Mouse (Mus musculus) limb, embryonic 15.5 days (tissue): ENCODE data around the gene 1700008O03Rik. TPM values are rescaled to one million over a fixed set of nuclear protein-coding genes. Genes with fewer than 3 reads are reported as not detected.

Experiments used
- ATAC-seq: fragments of 200-750 bp; cut with Nextera tagmentation; 2 replicates; pipeline ENCODE4 v1.8.0; 2017; ENCODE audit warnings: low read depth, moderate TSS enrichment; ENCODE audit not compliant: insufficient number of reproducible peaks, low FRiP score, low TSS enrichment
- H3K27ac ChIP-seq: fragments of 300-500 bp; sonication (generic); 2 replicates; pipeline ENCODE4 v1.5.1; 2015; ENCODE audit warnings: moderate library complexity, mild to moderate bottlenecking, inconsistent platforms
- H3K27me3 ChIP-seq: fragments of 300-500 bp; sonication (generic); 2 replicates; pipeline ENCODE4 v1.6.1; 2015; ENCODE audit warnings: inconsistent platforms
- H3K36me3 ChIP-seq: fragments of 300-500 bp; sonication (generic); 2 replicates; pipeline ENCODE4 v1.6.1; 2015; ENCODE audit warnings: inconsistent platforms
- H3K4me1 ChIP-seq: fragments of 300-500 bp; sonication (generic); 2 replicates; pipeline ENCODE4 v1.6.1; 2015; ENCODE audit warnings: inconsistent platforms
- H3K4me2 ChIP-seq: fragments of 300-500 bp; sonication (generic); 2 replicates; pipeline ENCODE4 v1.6.1; 2015; ENCODE audit warnings: mild to moderate bottlenecking, inconsistent platforms
- H3K4me3 ChIP-seq: fragments of 300-500 bp; sonication (generic); 2 replicates; pipeline ENCODE4 v1.5.1; 2015; ENCODE audit warnings: mild to moderate bottlenecking, inconsistent platforms
- H3K9ac ChIP-seq: fragments of 300-500 bp; sonication (generic); 2 replicates; pipeline ENCODE4 v1.6.1; 2015; ENCODE audit warnings: inconsistent platforms
- H3K9me3 ChIP-seq: fragments of 300-500 bp; sonication (generic); 2 replicates; pipeline ENCODE4 v1.6.1; 2016; ENCODE audit warnings: inconsistent platforms
- WGBS: fragments of 180-500 bp; shearing (Covaris S2); methylation state at CpG from one replicate; pipeline ENCODE4 v1.1.7; 2015; 5-methylcytosine and 5-hydroxymethylcytosine counted together
- polyA plus RNA-seq: library from polyadenylated mRNA; unstranded; fragments of >200 nt; fragmentation: Nextera tagmentation; extraction: Ambion mirVana; gene quantifications from 2 replicates; pipeline ENCODE4 v1.2.1, GENCODE M21; 2015

Gene 1700008O03Rik
- polyA plus RNA-seq, 1 experiment from 2014 or later = 0.58 TPM

- ATAC-seq = peak; percentile 89
- Histone ChIP-seq H3K27ac (peak overlapping the region; percentile 57; the same call in 1 of the 2 replicates), H3K4me1 (peaks cover 5% of the 10 kb centered on the region; the same call in 1 of the 2 replicates), H3K36me3 (no peaks in the 10 kb centered on the region), H3K27me3 (peaks cover 12% of the 10 kb centered on the region; the same call in 1 of the 2 replicates), H3K4me3 (peak overlapping the region; percentile 45), H3K4me2 (peak overlapping the region; percentile 56), H3K9me3 (no peaks in the 10 kb centered on the region), H3K9ac (no peak overlapping the region)
- 2% methylated on average over 27 of the region's 27 CpGs for WGBS
These were observed 19.9 kb upstream of the 1700008O03Rik start for GRCm38 (mm10) chr7:44405346-44406014.

GRCm38 (mm10) chr7:44401673-44402072 lies 16.1 kb upstream of the 1700008O03Rik start:
- no peak for ATAC-seq
- peaks cover 15% of the 10 kb centered on the region for H3K27me3 ChIP-seq
- H3K4me2 ChIP-seq = no peak overlapping the region
- H3K4me1 ChIP-seq = peaks cover 5% of the 10 kb centered on the region; the same call in 1 of the 2 replicates
- H3K36me3 ChIP-seq = no peaks in the 10 kb centered on the region
- no peak overlapping the region for H3K4me3 ChIP-seq
- 62% methylated on average over 6 of the region's 6 CpGs for WGBS
- no peak overlapping the region for H3K9ac ChIP-seq
- H3K9me3 ChIP-seq = no peaks in the 10 kb centered on the region
- H3K27ac ChIP-seq = no peak overlapping the region

DNA sequence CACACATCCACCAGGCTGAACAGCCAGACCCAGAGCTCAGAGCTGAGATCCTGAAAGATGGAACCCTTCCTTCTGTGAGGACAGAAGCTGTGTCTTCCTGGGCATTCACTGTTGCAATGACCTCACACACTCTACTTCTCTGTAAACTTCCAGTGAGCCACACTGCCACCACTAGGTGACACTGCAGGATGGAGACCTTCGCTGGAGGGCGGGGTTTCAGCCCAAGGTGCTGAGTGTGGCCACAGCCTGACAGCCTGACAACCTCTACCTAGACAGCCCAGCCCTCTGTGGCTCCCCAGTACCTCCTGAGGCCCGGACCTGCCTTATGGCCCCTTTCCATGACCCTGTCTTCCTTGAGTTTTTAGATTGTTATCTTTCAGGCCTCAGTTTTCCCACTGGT lies 12.9 kb upstream of the 1700008O03Rik start:
- no peak overlapping the region for H3K4me2 ChIP-seq
- ATAC-seq = no peak

GRCm38 (mm10) chr7:44393284-44393683 lies 7.7 kb upstream of the 1700008O03Rik start:
- Histone ChIP-seq H3K27ac (no peak overlapping the region), H3K4me2 (no peak overlapping the region), H3K4me1 (no peaks in the 10 kb centered on the region), H3K9me3 (no peaks in the 10 kb centered on the region), H3K9ac (no peak overlapping the region), H3K4me3 (no peak overlapping the region), H3K36me3 (no peaks in the 10 kb centered on the region), H3K27me3 (peaks cover 8% of the 10 kb centered on the region; the same call in 1 of the 2 replicates)
- WGBS = 90% methylated on average over 17 of the region's 17 CpGs
- ATAC-seq = no peak

More for the DNA sequence above, 12.9 kb upstream of the 1700008O03Rik start:
- Histone ChIP-seq H3K27ac (no peak overlapping the region), H3K4me3 (no peak overlapping the region), H3K9me3 (no peaks in the 10 kb centered on the region), H3K36me3 (no peaks in the 10 kb centered on the region), H3K27me3 (peaks cover 15% of the 10 kb centered on the region), H3K9ac (no peak overlapping the region), H3K4me1 (no peaks in the 10 kb centered on the region)
- 14% methylated on average over 3 of the region's 3 CpGs for WGBS

DNA sequence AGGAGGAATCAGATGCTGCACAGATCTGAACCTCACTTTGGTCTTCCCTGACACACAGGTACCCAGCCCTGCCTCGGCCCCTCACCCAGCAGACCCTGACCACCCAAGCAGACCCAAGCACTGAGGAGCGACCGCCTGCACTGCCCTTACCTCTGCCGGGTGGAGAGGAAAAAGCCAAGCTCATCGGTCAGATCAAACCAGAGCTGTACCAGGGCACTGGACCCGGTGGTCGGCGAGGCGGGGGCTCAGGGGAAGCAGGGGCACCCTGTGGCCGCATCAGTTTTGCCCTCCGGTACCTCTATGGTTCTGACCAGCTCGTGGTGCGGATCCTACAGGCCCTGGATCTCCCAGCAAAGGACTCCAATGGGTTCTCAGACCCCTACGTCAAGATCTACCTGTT lies 6.7 kb upstream of the 1700008O03Rik start:
- Histone ChIP-seq H3K9me3 (no peaks in the 10 kb centered on the region), H3K4me1 (no peaks in the 10 kb centered on the region), H3K36me3 (no peaks in the 10 kb centered on the region), H3K4me3 (no peak overlapping the region), H3K4me2 (no peak overlapping the region), H3K9ac (no peak overlapping the region), H3K27ac (no peak overlapping the region), H3K27me3 (peaks cover 8% of the 10 kb centered on the region; the same call in 1 of the 2 replicates)
- WGBS = 88% methylated on average over 14 of the region's 14 CpGs
- ATAC-seq = no peak

GRCm38 (mm10) chr7:44391831-44392230 lies 6.2 kb upstream of the 1700008O03Rik start:
- no peaks in the 10 kb centered on the region for H3K36me3 ChIP-seq
- no peaks in the 10 kb centered on the region for H3K9me3 ChIP-seq
- H3K9ac ChIP-seq = no peak overlapping the region
- no peak for ATAC-seq
- no peak overlapping the region for H3K27ac ChIP-seq
- peaks cover 11% of the 10 kb centered on the region; the same call in 1 of the 2 replicates for H3K27me3 ChIP-seq
- H3K4me3 ChIP-seq = no peak overlapping the region
- no peaks in the 10 kb centered on the region for H3K4me1 ChIP-seq
- no peak overlapping the region for H3K4me2 ChIP-seq
- WGBS = 73% methylated on average over 4 of the region's 4 CpGs

DNA sequence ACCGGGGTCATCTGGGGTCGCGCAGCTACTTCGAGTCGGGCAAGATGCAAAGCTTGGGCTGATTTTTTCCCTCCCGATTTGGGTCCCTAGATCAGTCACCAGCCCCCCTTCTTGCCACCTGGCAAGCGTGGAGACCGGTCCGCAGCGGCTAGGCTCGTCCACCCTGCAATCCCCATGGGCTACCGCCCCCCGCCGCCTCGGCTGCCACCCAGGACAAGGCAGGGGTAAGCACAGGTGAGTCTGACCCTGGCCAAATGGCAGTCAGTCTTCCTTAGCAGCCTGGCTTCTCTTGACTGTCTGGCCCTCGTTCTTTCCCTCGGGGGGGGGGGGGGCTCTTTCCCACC lies 932 bp downstream of the 1700008O03Rik start:
- 0% methylated on average over 17 of the region's 17 CpGs for WGBS
- no peaks in the 10 kb centered on the region for H3K36me3 ChIP-seq
- no peaks in the 10 kb centered on the region for H3K9me3 ChIP-seq
- H3K4me3 ChIP-seq = peak overlapping the region; percentile 51
- H3K4me1 ChIP-seq = peaks cover 10% of the 10 kb centered on the region
- peak; percentile 20; the same call in 1 of the 2 replicates for ATAC-seq
- H3K27ac ChIP-seq = no peak overlapping the region
- peaks cover 28% of the 10 kb centered on the region for H3K27me3 ChIP-seq
- peak overlapping the region; percentile 93 for H3K4me2 ChIP-seq
- H3K9ac ChIP-seq = peak overlapping the region; percentile 35

GRCm38 (mm10) chr7:44383980-44384715 lies 1.5 kb downstream of the 1700008O03Rik start, which contains the start of gene Syt3:
TSS of gene Syt3 (plus strand) at chr7:44384102.
- H3K4me2 ChIP-seq = peak within 1 kb of the TSS; percentile 93
- H3K4me1 ChIP-seq = peaks cover 10% of the 10 kb centered on the region
- H3K4me3 ChIP-seq = peak within 1 kb of the TSS; percentile 51
- H3K36me3 ChIP-seq = no peaks in the 10 kb centered on the region
- ATAC-seq = peak; percentile 75
- peak within 1 kb of the TSS; percentile 35 for H3K9ac ChIP-seq
- no peak within 1 kb of the TSS for H3K27ac ChIP-seq
- peaks cover 28% of the 10 kb centered on the region for H3K27me3 ChIP-seq
- under 1% methylated on average over 29 of the region's 33 CpGs for WGBS
- H3K9me3 ChIP-seq = no peaks in the 10 kb centered on the region

DNA sequence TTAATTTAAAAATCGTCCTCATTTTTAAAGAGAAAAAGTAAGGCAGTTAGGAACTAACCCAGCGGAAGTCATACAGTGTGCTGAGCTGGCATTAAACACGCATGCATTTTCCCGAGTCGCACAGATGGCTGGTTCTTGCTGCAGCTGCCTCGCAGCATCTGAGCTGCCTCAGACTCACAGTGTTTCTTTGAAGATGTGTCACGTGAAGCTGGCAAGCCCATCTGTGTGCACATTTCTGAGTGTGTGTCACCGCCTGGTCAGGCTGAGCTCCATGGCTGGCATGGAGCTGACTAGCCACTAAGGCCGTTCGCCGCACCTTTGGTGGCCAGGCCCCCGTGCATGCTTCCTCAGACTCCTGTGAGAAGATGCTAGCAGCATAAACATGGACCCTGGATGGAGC lies 3.1 kb downstream of the 1700008O03Rik start:
- Histone ChIP-seq H3K27ac (no peak overlapping the region), H3K27me3 (peaks cover 28% of the 10 kb centered on the region), H3K4me3 (no peak overlapping the region), H3K36me3 (no peaks in the 10 kb centered on the region), H3K9ac (no peak overlapping the region), H3K4me2 (no peak overlapping the region), H3K4me1 (peaks cover 10% of the 10 kb centered on the region), H3K9me3 (no peaks in the 10 kb centered on the region)
- 74% methylated on average over 12 of the region's 12 CpGs for WGBS
- ATAC-seq = no peak

DNA sequence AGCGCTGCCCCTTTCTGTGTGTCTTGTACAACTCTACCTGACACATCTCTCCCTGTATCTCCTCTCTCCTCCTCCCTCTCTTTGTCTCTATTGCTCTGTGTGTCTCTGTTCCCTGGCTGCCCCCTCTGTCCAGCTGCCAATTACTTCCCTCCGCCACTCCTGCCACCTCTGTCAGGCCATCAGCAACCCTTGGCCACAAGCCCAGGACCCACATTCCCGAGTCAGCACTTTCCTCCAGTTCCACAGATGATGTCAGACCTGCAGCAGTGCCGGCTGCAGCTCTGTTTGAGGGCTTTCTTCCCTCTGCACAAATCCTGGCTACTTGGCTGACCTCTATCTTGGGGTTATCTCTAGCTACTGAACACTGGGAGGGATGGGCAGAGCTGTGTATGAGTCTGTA lies 7.3 kb downstream of the 1700008O03Rik start:
- H3K4me1 ChIP-seq = peaks cover 11% of the 10 kb centered on the region
- no peak overlapping the region for H3K4me2 ChIP-seq
- no peak overlapping the region for H3K9ac ChIP-seq
- H3K4me3 ChIP-seq = no peak overlapping the region
- no peak for ATAC-seq
- no peaks in the 10 kb centered on the region for H3K9me3 ChIP-seq
- H3K27me3 ChIP-seq = peaks cover 6% of the 10 kb centered on the region; the same call in 1 of the 2 replicates
- H3K27ac ChIP-seq = no peak overlapping the region
- H3K36me3 ChIP-seq = no peaks in the 10 kb centered on the region
- WGBS = 38% methylated on average over 4 of the region's 4 CpGs

DNA sequence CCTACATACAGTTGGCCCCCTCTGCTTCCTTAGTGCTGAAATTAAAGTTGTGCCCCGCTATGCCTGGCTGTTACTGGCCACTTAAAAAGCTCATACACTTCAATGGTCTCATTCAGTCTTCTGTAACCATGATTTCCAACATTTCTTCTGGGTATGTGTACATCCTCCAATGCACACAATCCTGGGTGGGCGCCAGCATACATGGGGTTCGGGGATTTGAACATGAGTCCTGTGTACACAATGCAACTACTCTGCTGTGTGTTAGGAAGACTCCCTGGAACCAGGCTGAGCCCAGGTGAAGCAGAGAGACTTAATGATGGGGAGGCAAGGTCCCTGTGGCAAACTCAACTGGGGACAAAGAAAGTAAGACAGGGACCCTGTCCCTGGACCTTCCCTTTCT lies 9.8 kb downstream of the 1700008O03Rik start:
- Histone ChIP-seq H3K4me2 (no peak overlapping the region), H3K9ac (no peak overlapping the region), H3K36me3 (no peaks in the 10 kb centered on the region), H3K4me3 (no peak overlapping the region), H3K9me3 (no peaks in the 10 kb centered on the region), H3K27ac (no peak overlapping the region), H3K4me1 (peaks cover 12% of the 10 kb centered on the region), H3K27me3 (no peaks in the 10 kb centered on the region)
- no peak for ATAC-seq
- 57% methylated on average over 3 of the region's 3 CpGs for WGBS

- Histone ChIP-seq H3K27ac (no peak overlapping the region), H3K4me3 (0 out of 2 replicates have a peak overlapping the region, but pooled peaks have one; percentile 61), H3K36me3 (no peaks in the 10 kb centered on the region), H3K4me2 (no peak overlapping the region), H3K9ac (no peak overlapping the region), H3K27me3 (no peaks in the 10 kb centered on the region), H3K4me1 (peaks cover 12% of the 10 kb centered on the region), H3K9me3 (no peaks in the 10 kb centered on the region)
- no peak for ATAC-seq
- WGBS = 11% methylated on average over 10 of the region's 10 CpGs
These were observed 10.4 kb downstream of the 1700008O03Rik start for GRCm38 (mm10) chr7:44375207-44375606.
